Mouse (Mus musculus): ENCODE data around the gene Tbc1d22a. TPM values are rescaled to one million over a fixed set of nuclear protein-coding genes. Genes with fewer than 3 reads are reported as not detected.

Gene Tbc1d22a
- polyA plus RNA-seq, 1 experiment = 30.5 TPM

DNA sequence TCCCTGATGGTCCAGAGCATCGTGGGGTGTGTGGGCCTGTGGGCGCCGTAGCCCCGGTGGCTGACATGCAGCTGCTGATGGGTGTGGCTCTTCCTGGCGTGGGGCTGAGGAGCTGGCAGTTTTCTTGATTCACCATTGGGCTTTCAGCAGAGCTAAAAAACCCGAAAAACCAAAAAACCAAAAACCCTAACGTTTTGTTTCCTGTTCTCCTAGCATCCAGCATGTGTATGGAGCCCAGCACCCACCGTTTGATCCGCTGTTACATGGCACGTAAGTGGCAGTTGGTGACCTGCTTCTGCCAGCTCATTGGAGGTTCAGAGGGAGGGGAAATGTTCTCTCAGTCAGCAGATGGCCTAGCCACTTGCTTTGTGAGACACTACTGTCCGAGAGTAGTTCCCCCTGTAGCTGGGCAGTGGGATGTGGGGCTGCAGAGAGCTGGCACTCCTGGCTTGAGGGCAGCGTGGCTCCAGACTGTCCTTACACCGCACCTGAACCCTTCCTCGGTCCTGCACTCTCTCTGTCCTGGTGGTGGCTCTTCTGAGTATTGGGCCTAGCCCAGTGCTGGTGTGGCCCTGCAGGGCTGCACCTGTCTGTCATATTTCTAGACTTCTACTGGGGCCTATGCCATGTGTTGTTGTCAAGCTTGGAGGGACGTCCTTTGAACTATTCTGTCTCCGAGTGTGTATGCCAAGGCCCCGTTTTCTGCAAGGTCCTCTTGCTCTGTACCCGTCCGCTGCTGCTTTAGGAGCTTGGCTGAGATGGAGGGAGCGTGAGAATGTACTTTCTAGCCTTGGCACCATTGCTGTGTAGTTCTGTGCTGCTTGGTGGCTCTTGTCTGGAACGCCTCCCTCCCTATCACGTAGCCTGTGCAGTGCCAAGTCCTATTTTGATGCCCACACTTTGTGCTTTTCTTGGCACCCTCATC is 20.5 kb downstream of the Tbc1d22a start:
- Histone ChIP-seq H3K27me3 (ENCODE audit: control insufficient read depth, insufficient read depth, insufficient read length) (no peaks in the 10 kb centered on the region), H3K4me3 (no peak overlapping the region), H3K36me3 (ENCODE audit: control insufficient read depth, insufficient read depth) (no peaks in the 10 kb centered on the region), H3K4me2 (ENCODE audit: low read depth) (no peak overlapping the region), H3K79me2 (ENCODE audit: control insufficient read depth, insufficient read depth) (no peaks in the 10 kb centered on the region), H3ac (ENCODE audit: control insufficient read depth, insufficient read length) (no peak overlapping the region)
- TF ChIP-seq MYOG (IDR thresholded peaks at IDR 0.05; ENCODE audit: control insufficient read depth in 1 of 3, insufficient read depth in 1 of 3, insufficient read length in 2 of 3, low read depth in 2 of 3) (peak in 2 of 3 experiments; percentile 39 to 55), MYOD1 (IDR thresholded peaks at IDR 0.05; ENCODE audit: control insufficient read depth in 1 of 3, insufficient read length in 2 of 3, low read depth in 2 of 3) (peak in 1 of 3 experiments; percentile 27), USF1 (IDR thresholded peaks at IDR 0.05; ENCODE audit: low read depth) (no peak)

DNA sequence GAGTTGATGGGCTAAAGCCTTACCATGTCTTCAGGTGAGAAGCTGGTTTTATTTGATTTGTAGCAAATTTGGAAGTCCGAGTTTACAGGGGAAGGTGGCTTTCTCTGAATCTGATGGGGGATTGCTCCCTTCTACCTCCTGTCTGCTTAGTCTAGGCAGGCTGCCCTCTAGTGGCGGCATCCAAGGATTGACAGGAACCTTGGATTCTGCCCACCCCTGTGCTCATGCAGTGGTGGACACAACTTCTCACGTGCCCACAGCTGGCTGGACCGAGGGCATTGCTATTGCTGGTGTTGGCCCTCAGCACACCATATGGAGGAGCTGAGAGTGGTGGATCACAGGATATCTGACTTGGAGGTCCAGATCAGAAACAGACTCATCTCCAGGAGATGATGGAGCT is 22.0 kb downstream of the Tbc1d22a start:
- no peak overlapping the region for H3K4me3 ChIP-seq
- no peak overlapping the region for H3K4me2 ChIP-seq (ENCODE audit: low read depth)
- TF ChIP-seq REST (IDR thresholded peaks at IDR 0.05; ENCODE audit: insufficient read depth, insufficient read length) (no peak), TCF12 (IDR thresholded peaks at IDR 0.05; ENCODE audit: insufficient read depth, poor library complexity, severe bottlenecking) (no peak), MYOD1 (IDR thresholded peaks at IDR 0.05; ENCODE audit: control insufficient read depth in 1 of 3, insufficient read length in 2 of 3, low read depth in 2 of 3) (no peak), MAX (IDR thresholded peaks at IDR 0.05; ENCODE audit: low read depth) (no peak), POLR2A (IDR thresholded peaks at IDR 0.05; ENCODE audit: insufficient read length, low read depth) (no peak), CEBPB (IDR thresholded peaks at IDR 0.05; ENCODE audit: insufficient read depth, poor library complexity, severe bottlenecking) (no peak), E2F4 (IDR thresholded peaks at IDR 0.05; ENCODE audit: insufficient read depth) (no peak), SRF (IDR thresholded peaks at IDR 0.05; ENCODE audit: control insufficient read depth, insufficient read length, low read depth) (no peak), TCF3 (IDR thresholded peaks at IDR 0.05; ENCODE audit: insufficient read length, low read depth) (no peak), USF1 (IDR thresholded peaks at IDR 0.05; ENCODE audit: low read depth) (no peak), MYOG (IDR thresholded peaks at IDR 0.05; ENCODE audit: control insufficient read depth in 1 of 3, insufficient read depth in 1 of 3, insufficient read length in 2 of 3, low read depth in 2 of 3) (no peak), POLR2AphosphoS2 (IDR thresholded peaks at IDR 0.05; ENCODE audit: insufficient read length, low read depth) (no peak)
- H3K27me3 ChIP-seq (ENCODE audit: control insufficient read depth, insufficient read depth, insufficient read length) = no peaks in the 10 kb centered on the region
- no peaks in the 10 kb centered on the region for H3K36me3 ChIP-seq (ENCODE audit: control insufficient read depth, insufficient read depth)
- no peaks in the 10 kb centered on the region for H3K79me2 ChIP-seq (ENCODE audit: control insufficient read depth, insufficient read depth)
- no peak overlapping the region for H3ac ChIP-seq (ENCODE audit: control insufficient read depth, insufficient read length)

DNA sequence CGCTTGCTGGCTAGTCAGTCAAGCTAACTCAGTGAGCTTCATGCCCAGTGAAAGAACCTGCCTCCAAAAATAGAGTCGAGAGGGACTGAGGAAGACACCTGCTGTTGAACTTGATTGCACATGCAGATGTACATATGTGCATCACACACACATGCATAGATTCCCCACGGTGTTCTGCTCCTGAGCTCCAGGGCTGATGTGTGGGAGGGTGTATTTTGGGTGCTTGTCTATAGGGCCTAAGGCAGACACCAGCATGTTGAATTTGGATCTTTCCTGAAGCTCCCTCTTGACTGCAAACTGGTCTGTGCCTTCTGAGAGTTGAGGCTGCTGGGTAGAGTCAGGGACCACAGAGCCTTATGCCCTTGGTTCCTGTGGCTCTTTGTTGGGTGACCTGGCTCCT is 23.8 kb downstream of the Tbc1d22a start:
- no peaks in the 10 kb centered on the region for H3K79me2 ChIP-seq (ENCODE audit: control insufficient read depth, insufficient read depth)
- no peak overlapping the region for H3K4me3 ChIP-seq
- TF ChIP-seq MAX (IDR thresholded peaks at IDR 0.05; ENCODE audit: low read depth) (no peak), E2F4 (IDR thresholded peaks at IDR 0.05; ENCODE audit: insufficient read depth) (no peak), SRF (IDR thresholded peaks at IDR 0.05; ENCODE audit: control insufficient read depth, insufficient read length, low read depth) (no peak), MYOG (IDR thresholded peaks at IDR 0.05; ENCODE audit: control insufficient read depth in 1 of 3, insufficient read depth in 1 of 3, insufficient read length in 2 of 3, low read depth in 2 of 3) (no peak), MYOD1 (IDR thresholded peaks at IDR 0.05; ENCODE audit: control insufficient read depth in 1 of 3, insufficient read length in 2 of 3, low read depth in 2 of 3) (no peak), POLR2A (IDR thresholded peaks at IDR 0.05; ENCODE audit: insufficient read length, low read depth) (no peak), TCF12 (IDR thresholded peaks at IDR 0.05; ENCODE audit: insufficient read depth, poor library complexity, severe bottlenecking) (no peak), USF1 (IDR thresholded peaks at IDR 0.05; ENCODE audit: low read depth) (no peak), POLR2AphosphoS2 (IDR thresholded peaks at IDR 0.05; ENCODE audit: insufficient read length, low read depth) (no peak), TCF3 (IDR thresholded peaks at IDR 0.05; ENCODE audit: insufficient read length, low read depth) (no peak), CEBPB (IDR thresholded peaks at IDR 0.05; ENCODE audit: insufficient read depth, poor library complexity, severe bottlenecking) (no peak)
- no peaks in the 10 kb centered on the region for H3K27me3 ChIP-seq (ENCODE audit: control insufficient read depth, insufficient read depth, insufficient read length)
- no peak overlapping the region for H3ac ChIP-seq (ENCODE audit: control insufficient read depth, insufficient read length)
- H3K4me2 ChIP-seq (ENCODE audit: low read depth) = no peak overlapping the region
- H3K36me3 ChIP-seq (ENCODE audit: control insufficient read depth, insufficient read depth) = peaks cover 12% of the 10 kb centered on the region

DNA sequence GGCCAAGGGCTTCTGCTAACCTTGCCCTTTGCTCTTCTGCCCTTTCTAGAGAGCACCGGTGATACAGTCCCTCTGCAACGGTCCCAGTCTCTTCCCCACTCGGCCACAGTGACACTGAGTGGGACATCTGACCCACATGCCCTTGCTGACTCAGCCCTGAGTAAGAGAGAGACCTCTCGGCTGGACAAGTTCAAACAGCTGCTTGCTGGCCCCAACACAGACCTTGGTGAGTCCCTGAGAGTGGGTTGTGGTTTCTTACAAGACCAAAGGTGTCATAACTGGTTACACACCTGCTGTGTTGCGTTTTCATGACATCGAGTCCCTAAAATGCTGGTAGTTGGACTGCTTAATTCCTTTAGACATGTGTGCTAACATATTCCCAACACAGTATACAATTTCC is 24.8 kb downstream of the Tbc1d22a start:
- no peaks in the 10 kb centered on the region for H3K27me3 ChIP-seq (ENCODE audit: control insufficient read depth, insufficient read depth, insufficient read length)
- H3K36me3 ChIP-seq (ENCODE audit: control insufficient read depth, insufficient read depth) = peaks cover 13% of the 10 kb centered on the region
- H3K4me2 ChIP-seq (ENCODE audit: low read depth) = peak overlapping the region; percentile 35
- H3K4me3 ChIP-seq = no peak overlapping the region
- TF ChIP-seq TCF12 (IDR thresholded peaks at IDR 0.05; ENCODE audit: insufficient read depth, poor library complexity, severe bottlenecking) (peak; percentile 41), USF1 (IDR thresholded peaks at IDR 0.05; ENCODE audit: low read depth) (no peak), MYOG (IDR thresholded peaks at IDR 0.05; ENCODE audit: control insufficient read depth in 1 of 3, insufficient read depth in 1 of 3, insufficient read length in 2 of 3, low read depth in 2 of 3) (peak in 1 of 3 experiments; percentile 78), MYOD1 (IDR thresholded peaks at IDR 0.05; ENCODE audit: control insufficient read depth in 1 of 3, insufficient read length in 2 of 3, low read depth in 2 of 3) (peak; percentile 40 to 90 (median 79))
- no peaks in the 10 kb centered on the region for H3K79me2 ChIP-seq (ENCODE audit: control insufficient read depth, insufficient read depth)
- H3ac ChIP-seq (ENCODE audit: control insufficient read depth, insufficient read length) = no peak overlapping the region

DNA sequence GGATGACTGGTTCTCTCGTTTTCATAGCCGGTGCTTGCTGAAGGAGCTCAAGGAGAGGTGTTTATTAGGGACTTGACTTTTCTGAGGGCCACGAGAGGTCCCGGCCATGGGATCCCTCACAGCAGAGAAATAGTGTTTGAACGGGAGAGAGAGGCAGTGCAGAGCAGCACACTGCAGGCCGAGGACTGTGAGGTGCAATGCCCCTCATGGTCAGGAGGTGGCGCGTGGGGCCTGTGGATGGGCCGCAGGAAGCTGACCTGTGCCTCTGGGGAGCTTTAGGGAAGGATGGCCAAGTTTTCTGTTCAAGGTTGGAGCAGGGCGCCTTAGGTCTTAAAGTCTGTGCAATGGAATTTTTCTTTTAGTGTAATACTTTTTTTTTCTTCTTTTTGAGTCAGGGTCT is 25.5 kb downstream of the Tbc1d22a start:
- no peaks in the 10 kb centered on the region for H3K27me3 ChIP-seq (ENCODE audit: control insufficient read depth, insufficient read depth, insufficient read length)
- TF ChIP-seq USF1 (IDR thresholded peaks at IDR 0.05; ENCODE audit: low read depth) = no peak
- TF ChIP-seq MYOG (IDR thresholded peaks at IDR 0.05; ENCODE audit: control insufficient read depth in 1 of 3, insufficient read depth in 1 of 3, insufficient read length in 2 of 3, low read depth in 2 of 3) = peak in 1 of 3 experiments; percentile 22
- no peak for TF ChIP-seq TCF3 (IDR thresholded peaks at IDR 0.05; ENCODE audit: insufficient read length, low read depth)

More for the DNA sequence above, 25.5 kb downstream of the Tbc1d22a start:
- Histone ChIP-seq H3ac (ENCODE audit: control insufficient read depth, insufficient read length) (no peak overlapping the region), H3K4me2 (ENCODE audit: low read depth) (no peak overlapping the region), H3K36me3 (ENCODE audit: control insufficient read depth, insufficient read depth) (peaks cover 13% of the 10 kb centered on the region), H3K4me3 (no peak overlapping the region), H3K79me2 (ENCODE audit: control insufficient read depth, insufficient read depth) (no peaks in the 10 kb centered on the region)
